Mouse (Mus musculus) forebrain, embryonic 11.5 days (tissue): ENCODE results near the gene Mob3a. TPM values are rescaled to one million over a fixed set of nuclear protein-coding genes. Genes with fewer than 3 reads are reported as not detected.

Source experiments
- ATAC-seq: fragments of 200-750 bp; cut with Nextera tagmentation; replicated peaks from 2 replicates; pipeline ENCODE4 v1.8.0; 2017; ENCODE audit warnings: moderate TSS enrichment; ENCODE audit not compliant: low FRiP score
- DNase-seq: peaks from one replicate; pipeline ENCODE4 v3.0.0-alpha.2; 2017; ENCODE audit warnings: low spot score
- H3K27ac ChIP-seq: fragments of 300-500 bp; sonication (generic); 2 replicates; pipeline ENCODE4 v1.5.1; 2014; ENCODE audit warnings: low read depth, low read length
- H3K27me3 ChIP-seq: fragments of 300-500 bp; sonication (generic); 2 replicates; pipeline ENCODE4 v1.6.1; 2014; ENCODE audit warnings: mild to moderate bottlenecking, low read length, mixed read lengths; ENCODE audit not compliant: control insufficient read depth, insufficient read depth
- H3K36me3 ChIP-seq: fragments of 300-500 bp; sonication (generic); 2 replicates; pipeline ENCODE4 v1.6.1; 2014; ENCODE audit warnings: mild to moderate bottlenecking, low read length, moderate library complexity, mixed read lengths; ENCODE audit not compliant: control insufficient read depth, insufficient read depth
- H3K4me1 ChIP-seq: fragments of 300-500 bp; sonication (generic); replicated peaks from 2 replicates; pipeline ENCODE4 v1.6.1; 2014; ENCODE audit warnings: low read length, mixed read lengths; ENCODE audit not compliant: control insufficient read depth, insufficient read depth
- H3K4me2 ChIP-seq: fragments of 300-500 bp; sonication (generic); 2 replicates; pipeline ENCODE4 v1.6.1; 2014; ENCODE audit warnings: low read depth, mild to moderate bottlenecking, low read length, moderate library complexity, mixed read lengths; ENCODE audit not compliant: severe bottlenecking
- H3K4me3 ChIP-seq: fragments of 300-500 bp; sonication (generic); 2 replicates; pipeline ENCODE4 v1.5.1; 2014; ENCODE audit warnings: low read depth, low read length
- H3K9ac ChIP-seq: fragments of 300-500 bp; sonication (generic); 2 replicates; pipeline ENCODE4 v1.6.1; 2014; ENCODE audit warnings: low read length
- H3K9me3 ChIP-seq: fragments of 300-500 bp; sonication (generic); 2 replicates; pipeline ENCODE4 v1.6.1; 2016; ENCODE audit warnings: low read length, mixed read lengths; ENCODE audit not compliant: control insufficient read depth
- WGBS: fragments of 180-500 bp; shearing (Covaris S2); extraction: QIAGEN DNeasy Blood & Tissue Kit; methylation state at CpG from one replicate; pipeline ENCODE4 v1.1.7; 2014; 5-methylcytosine and 5-hydroxymethylcytosine counted together
- polyA plus RNA-seq: library from polyadenylated mRNA; unstranded; fragments of >200 nt; fragmentation: Nextera tagmentation; extraction: Ambion mirVana; gene quantifications from 2 replicates; pipeline ENCODE4 v1.2.1, GENCODE M21; 2014

Mob3a gene
- polyA plus RNA-seq, 1 experiment from 2014 or later: 61.1 TPM

DNA sequence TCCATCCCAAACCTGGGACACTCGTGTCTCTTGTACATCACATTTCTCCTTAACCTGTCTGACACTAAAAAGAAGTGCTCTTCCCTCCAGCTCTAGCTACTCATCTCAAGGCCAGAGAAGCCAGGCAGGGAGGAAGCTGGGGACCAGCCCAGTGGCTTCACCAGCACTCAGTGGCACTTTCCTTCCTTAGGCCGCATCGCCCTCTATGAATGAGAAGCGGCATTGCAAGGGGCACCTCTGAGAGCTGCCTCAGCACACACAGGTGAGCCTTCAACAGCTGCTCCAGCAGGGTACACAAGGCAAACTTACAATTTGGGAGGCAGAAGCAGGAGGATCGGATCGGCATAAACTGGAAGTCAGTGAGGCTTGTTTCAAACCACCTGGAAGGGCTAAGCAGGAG lies 17.6 kb downstream of the Mob3a start:
- WGBS: 49% methylated on average over 6 of the region's 6 CpGs

DNA sequence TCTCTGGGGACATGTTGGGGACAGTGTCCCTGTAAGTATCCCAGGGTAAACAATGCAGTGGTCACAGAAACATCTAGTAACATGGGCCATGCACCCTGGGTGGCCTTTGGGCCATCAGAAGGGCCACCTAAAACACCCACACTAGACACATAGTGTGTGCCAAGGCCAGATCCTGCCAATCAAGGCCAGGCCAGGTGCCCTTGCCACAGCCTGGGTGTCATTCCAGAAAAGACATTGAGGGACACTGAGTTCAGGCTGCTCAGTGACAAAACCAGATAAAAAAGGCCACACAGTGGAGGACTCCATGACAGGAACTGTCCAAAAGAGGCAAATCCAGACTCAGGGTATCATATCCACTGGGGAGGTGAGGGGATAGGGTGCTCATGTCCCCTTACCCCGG lies 18.1 kb downstream of the Mob3a start:
- no peak for DNase-seq
- H3K27me3 ChIP-seq: no peaks in the 10 kb centered on the region
- no peak overlapping the region for H3K4me3 ChIP-seq
- no peaks in the 10 kb centered on the region for H3K9me3 ChIP-seq
- H3K9ac ChIP-seq: no peak overlapping the region
- H3K36me3 ChIP-seq: 0 out of 2 replicates have a peak, but pooled peaks cover 2% of the 10 kb centered on the region
- H3K4me2 ChIP-seq: no peak overlapping the region
- no peak overlapping the region for H3K27ac ChIP-seq
- 100% methylated on average over 1 of the region's 1 CpGs for WGBS
- H3K4me1 ChIP-seq: peaks cover 4% of the 10 kb centered on the region; the same call in 1 of the 2 replicates
- no peak for ATAC-seq

More for the DNA sequence above, 17.6 kb downstream of the Mob3a start:
- Histone ChIP-seq H3K9me3 (no peaks in the 10 kb centered on the region), H3K4me2 (no peak overlapping the region), H3K9ac (no peak overlapping the region), H3K27ac (no peak overlapping the region), H3K36me3 (peaks cover 4% of the 10 kb centered on the region), H3K4me1 (no peaks in the 10 kb centered on the region), H3K27me3 (no peaks in the 10 kb centered on the region), H3K4me3 (no peak overlapping the region)
- ATAC-seq (no peak), DNase-seq (no peak)

DNA sequence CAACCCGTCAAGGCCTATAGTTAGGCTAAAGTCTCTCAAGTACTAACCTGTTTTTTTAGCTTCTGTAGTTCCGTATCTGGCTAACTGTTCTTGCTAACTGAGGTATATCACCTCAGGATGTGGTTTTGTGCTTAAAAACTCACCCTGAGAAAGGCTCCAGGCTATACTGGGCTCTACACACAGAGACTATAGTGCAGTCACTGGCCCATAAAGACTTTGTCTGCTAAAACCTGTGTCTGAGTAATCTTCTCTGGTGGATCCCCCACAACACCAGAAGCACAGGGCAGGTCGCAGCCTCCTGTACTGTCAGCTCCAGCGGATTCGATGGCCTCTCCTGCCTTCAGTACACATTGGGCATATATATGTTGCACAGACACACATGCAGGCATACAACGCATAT lies 19.8 kb downstream of the Mob3a start:
- no peak for DNase-seq
- no peaks in the 10 kb centered on the region for H3K9me3 ChIP-seq
- H3K36me3 ChIP-seq: 0 out of 2 replicates have a peak, but pooled peaks cover 2% of the 10 kb centered on the region
- H3K27ac ChIP-seq: no peak overlapping the region
- H3K27me3 ChIP-seq: no peaks in the 10 kb centered on the region
- whole genome bisulfite sequencing: 94% methylated on average over 6 of the region's 6 CpGs
- peaks cover 16% of the 10 kb centered on the region; the same call in 1 of the 2 replicates for H3K4me1 ChIP-seq
- no peak overlapping the region for H3K4me2 ChIP-seq
- H3K9ac ChIP-seq: no peak overlapping the region
- no peak for ATAC-seq
- no peak overlapping the region for H3K4me3 ChIP-seq

DNA sequence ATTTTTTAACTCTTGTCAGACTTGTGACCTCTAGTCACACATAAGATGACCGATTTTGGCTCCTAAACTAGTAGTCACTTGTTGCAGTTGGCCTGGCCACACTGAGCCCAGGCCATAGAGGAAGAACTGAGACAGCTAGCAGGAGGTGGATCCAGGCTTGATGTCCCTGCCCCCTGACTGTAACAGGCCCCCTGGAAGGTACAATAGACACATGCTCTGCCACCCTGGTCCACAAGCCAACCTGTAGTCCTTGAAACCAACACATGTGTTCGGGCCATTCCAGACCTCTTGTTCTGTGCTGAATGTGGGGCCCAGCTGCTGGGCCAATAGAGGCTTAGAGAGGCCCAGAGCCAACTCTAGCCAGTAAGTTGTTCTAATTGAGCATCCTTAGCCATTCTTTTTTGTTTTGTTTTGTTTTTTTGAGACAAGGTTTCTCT lies 21.5 kb downstream of the Mob3a start:
- Histone ChIP-seq H3K9ac (no peak overlapping the region), H3K36me3 (no peaks in the 10 kb centered on the region), H3K27me3 (no peaks in the 10 kb centered on the region), H3K27ac (no peak overlapping the region), H3K4me2 (no peak overlapping the region), H3K4me1 (peaks cover 19% of the 10 kb centered on the region; the same call in 1 of the 2 replicates), H3K4me3 (no peak overlapping the region), H3K9me3 (no peaks in the 10 kb centered on the region)
- no peak for ATAC-seq
- DNase-seq: no peak
- 83% methylated on average over 2 of the region's 2 CpGs for WGBS

DNA sequence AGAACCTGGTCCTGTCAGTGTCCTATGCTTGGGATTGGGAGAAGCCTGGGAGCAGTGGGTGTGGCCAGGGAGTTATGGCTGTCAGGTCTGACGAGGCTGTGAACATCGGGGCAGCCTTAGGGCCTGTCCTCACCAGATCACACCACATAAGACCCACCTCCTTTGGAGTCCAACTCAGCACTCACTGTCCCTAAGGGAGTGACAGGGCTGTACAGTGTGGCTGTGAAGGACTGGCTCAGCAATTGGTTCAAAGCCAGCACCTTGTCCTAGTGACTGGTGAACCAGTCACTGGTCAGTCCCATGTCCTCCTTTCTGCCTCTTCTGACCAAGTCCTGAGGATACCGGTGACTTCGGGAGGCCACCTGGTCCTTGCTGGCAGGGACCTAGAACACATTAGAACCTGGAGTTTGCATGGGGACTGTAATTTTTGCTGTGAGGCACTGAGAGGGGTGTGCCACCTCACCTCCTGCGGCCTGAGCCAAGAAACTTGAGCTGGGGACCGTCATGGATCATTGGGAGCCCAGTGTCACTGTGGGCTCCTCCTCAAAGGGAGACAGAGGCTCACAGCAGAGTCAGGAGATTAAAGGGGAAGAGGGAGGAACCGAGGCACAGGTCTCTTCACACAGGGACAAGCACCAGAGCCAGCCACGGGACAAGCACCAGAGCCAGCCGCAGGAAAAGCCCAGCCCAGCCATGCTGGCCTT lies 22.1 kb downstream of the Mob3a start:
- no peak overlapping the region for H3K4me3 ChIP-seq
- no peak overlapping the region for H3K4me2 ChIP-seq
- no peaks in the 10 kb centered on the region for H3K36me3 ChIP-seq
- WGBS: 72% methylated on average over 9 of the region's 9 CpGs
- no peak overlapping the region for H3K27ac ChIP-seq
- ATAC-seq: no peak
- H3K9me3 ChIP-seq: no peaks in the 10 kb centered on the region
- H3K4me1 ChIP-seq: peaks cover 21% of the 10 kb centered on the region
- H3K9ac ChIP-seq: no peak overlapping the region
- H3K27me3 ChIP-seq: no peaks in the 10 kb centered on the region
- no peak for DNase-seq

DNA sequence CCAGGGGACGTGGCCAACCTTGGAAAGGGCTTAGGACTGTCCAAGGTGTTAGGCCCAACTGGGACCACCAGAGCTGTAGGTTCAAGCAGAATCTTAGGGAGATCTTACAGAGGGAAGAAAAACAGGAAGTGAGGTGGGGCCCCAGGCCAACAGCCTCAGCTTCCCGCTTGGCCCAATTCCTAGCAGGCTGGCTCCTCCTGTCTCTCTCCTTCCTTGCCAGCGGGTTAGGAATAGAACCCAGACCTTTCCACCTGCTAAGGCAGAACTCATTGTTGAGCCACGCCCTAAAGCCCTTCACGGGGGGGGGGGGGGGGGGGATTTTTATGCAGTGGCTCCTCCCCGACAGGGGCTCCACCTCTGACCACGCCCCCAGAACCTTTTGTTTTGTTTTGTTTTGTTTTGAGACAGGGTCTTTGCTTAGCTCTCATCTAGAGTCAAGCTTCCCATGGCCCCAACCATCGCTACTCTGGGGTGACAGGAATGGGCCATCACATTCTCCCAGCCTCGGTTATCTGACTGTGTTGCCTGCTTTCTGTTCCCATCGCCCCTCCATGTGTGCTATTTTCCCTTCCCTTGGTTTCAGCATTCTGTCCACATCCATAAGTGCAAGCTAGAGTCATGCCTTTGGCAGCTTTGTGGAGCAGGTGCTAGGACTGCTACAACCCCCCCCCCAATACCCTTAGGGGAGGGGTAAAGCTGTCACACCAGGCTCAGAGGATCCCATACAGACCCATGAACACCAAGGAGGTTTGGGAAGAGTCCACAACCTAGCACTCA lies 23.0 kb downstream of the Mob3a start:
- WGBS: 47% methylated on average over 10 of the region's 10 CpGs
- no peak overlapping the region for H3K4me3 ChIP-seq
- H3K27ac ChIP-seq: peak overlapping the region; percentile 12
- no peaks in the 10 kb centered on the region for H3K9me3 ChIP-seq
- no peaks in the 10 kb centered on the region for H3K36me3 ChIP-seq
- ATAC-seq (no peak), DNase-seq (no peak)
- H3K27me3 ChIP-seq: no peaks in the 10 kb centered on the region
- H3K4me2 ChIP-seq: no peak overlapping the region
- no peak overlapping the region for H3K9ac ChIP-seq
- H3K4me1 ChIP-seq: peaks cover 29% of the 10 kb centered on the region

DNA sequence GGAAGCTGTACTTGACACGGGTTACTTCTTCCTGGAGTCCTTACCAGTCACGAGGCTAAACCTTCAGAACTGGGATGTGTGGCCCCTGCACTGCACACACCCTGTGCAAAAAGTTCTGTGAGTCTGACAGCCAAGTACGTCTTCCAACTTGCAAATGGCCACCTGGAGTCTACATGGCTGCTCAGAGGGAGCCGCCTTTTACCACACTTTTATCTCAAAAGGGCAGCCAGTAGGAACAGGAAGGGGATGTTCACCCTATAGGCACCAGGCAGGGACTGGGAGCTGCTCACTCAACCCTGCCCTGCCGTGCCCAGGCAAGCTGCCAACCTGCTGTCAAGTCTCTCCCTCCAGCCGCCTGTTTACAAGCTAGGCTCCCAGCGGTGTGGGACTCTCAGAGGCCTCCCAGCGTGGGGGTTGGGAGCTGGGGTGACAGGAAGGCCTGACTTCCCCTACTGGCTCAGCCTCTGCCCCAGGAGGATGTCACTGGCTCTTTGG lies 23.8 kb downstream of the Mob3a start, which contains the start of gene Mknk2:
Gene Mknk2, minus strand, starts transcription at position 171 of the 495 bp plus-strand sequence.
- Histone ChIP-seq H3K4me3 (peak within 1 kb of the TSS; percentile 98), H3K4me1 (peaks cover 32% of the 10 kb centered on the region), H3K9ac (peak within 1 kb of the TSS; percentile 86), H3K27ac (peak within 1 kb of the TSS; percentile 98), H3K27me3 (no peaks in the 10 kb centered on the region), H3K9me3 (no peaks in the 10 kb centered on the region), H3K36me3 (no peaks in the 10 kb centered on the region), H3K4me2 (peak within 1 kb of the TSS; percentile 80)
- 44% methylated on average over 8 of the region's 8 CpGs for WGBS
- ATAC-seq (no peak), DNase-seq (peak; percentile 76)

DNA sequence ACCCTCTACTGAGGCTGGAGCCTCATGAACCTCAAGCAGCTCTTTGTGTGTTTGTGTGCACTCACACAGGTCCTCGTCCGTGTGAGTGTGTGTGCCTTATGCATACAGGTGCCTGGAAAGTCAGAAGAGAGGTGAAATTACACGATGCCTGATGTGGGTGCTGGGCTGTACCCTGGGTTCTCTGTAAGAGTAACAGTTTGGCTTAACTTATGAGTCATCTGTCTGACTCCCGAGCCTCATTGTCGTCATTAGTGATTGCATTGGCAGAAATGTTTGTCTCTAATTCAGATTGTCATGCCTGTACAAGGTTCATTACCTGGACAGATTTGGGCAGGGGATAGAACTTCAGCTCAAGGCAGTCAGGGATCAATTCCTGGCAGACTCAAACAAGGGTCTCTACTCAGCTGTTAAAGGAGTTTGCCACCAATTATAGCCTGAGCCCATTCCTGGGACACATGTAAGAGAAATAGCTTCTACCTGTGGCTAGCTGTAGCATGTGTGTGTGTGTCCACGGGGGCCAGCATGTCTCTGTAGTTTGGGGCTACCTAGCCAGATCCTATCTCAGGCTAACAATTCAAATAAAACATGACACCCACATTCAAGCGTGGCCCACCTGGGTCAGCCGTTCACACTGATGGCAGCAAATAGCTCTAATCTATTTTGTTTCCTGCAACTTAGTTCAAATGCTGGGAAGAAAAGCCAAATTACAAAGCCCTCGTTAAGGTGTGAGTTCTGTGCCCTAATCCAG lies 24.5 kb downstream of the Mob3a start:
- H3K36me3 ChIP-seq: no peaks in the 10 kb centered on the region
- DNase-seq (no peak), ATAC-seq (peak; percentile 10; the same call in 1 of the 2 replicates)
- peak overlapping the region; percentile 86 for H3K9ac ChIP-seq
- WGBS: 45% methylated on average over 9 of the region's 9 CpGs
- no peaks in the 10 kb centered on the region for H3K9me3 ChIP-seq
- H3K4me3 ChIP-seq: peak overlapping the region; percentile 98
- H3K4me1 ChIP-seq: peaks cover 33% of the 10 kb centered on the region
- H3K27me3 ChIP-seq: no peaks in the 10 kb centered on the region
- H3K27ac ChIP-seq: peak overlapping the region; percentile 98
- H3K4me2 ChIP-seq: peak overlapping the region; percentile 80
